Mouse (Mus musculus) C2C12 (cell line): Measurements from ENCODE around the gene Myh1. TPM values are rescaled to one million over a fixed set of nuclear protein-coding genes. Genes with fewer than 3 reads are reported as not detected.

Source experiments
- H3K27me3 ChIP-seq: one replicate; pipeline ENCODE4 v1.6.1; 2011; ENCODE audit not compliant: control insufficient read depth, insufficient read depth, insufficient read length
- H3K36me3 ChIP-seq: one replicate; pipeline ENCODE4 v1.6.1; 2011; ENCODE audit not compliant: control insufficient read depth, insufficient read depth
- H3K4me3 ChIP-seq: one replicate; pipeline ENCODE4 v1.5.1; 2011; ENCODE audit warnings: mild to moderate bottlenecking, control low read depth; ENCODE audit not compliant: poor library complexity, insufficient read depth, severe bottlenecking
- H3K79me2 ChIP-seq: one replicate; pipeline ENCODE4 v1.6.1; 2011; ENCODE audit not compliant: control insufficient read depth, insufficient read depth
- H3K79me3 ChIP-seq: one replicate; pipeline ENCODE4 v1.6.1; 2011; ENCODE audit warnings: low read depth, control low read depth
- H3ac ChIP-seq: one replicate; pipeline ENCODE3; 2011; ENCODE audit warnings: low read depth; ENCODE audit not compliant: control insufficient read depth, insufficient read length
- CEBPB ChIP-seq: IDR thresholded peaks from one replicate; pipeline ENCODE4 v1.6.1; 2011; ENCODE audit warnings: low read depth, mild to moderate bottlenecking, control low read depth, moderate library complexity
- CTCF ChIP-seq: IDR thresholded peaks from one replicate; pipeline ENCODE4 v1.5.1; 2011; ENCODE audit not compliant: control insufficient read depth, insufficient read depth, insufficient read length
- FOSL1 ChIP-seq: IDR thresholded peaks from one replicate; pipeline ENCODE4 v1.8.0; 2011; ENCODE audit warnings: mild to moderate bottlenecking, low read length; ENCODE audit not compliant: poor library complexity, insufficient read depth, severe bottlenecking
- MAX ChIP-seq: IDR thresholded peaks from one replicate; pipeline ENCODE4 v1.6.1; 2011; ENCODE audit warnings: mild to moderate bottlenecking, control low read depth
- MYOD1 ChIP-seq: IDR thresholded peaks from one replicate; pipeline ENCODE4 v1.6.1; 2011; ENCODE audit warnings: low read depth; ENCODE audit not compliant: control insufficient read depth, insufficient read length
- MYOG ChIP-seq: IDR thresholded peaks from one replicate; pipeline ENCODE4 v1.6.1; 2011; ENCODE audit not compliant: control insufficient read depth, insufficient read length; ENCODE audit errors: extremely low read depth
- USF1 ChIP-seq: IDR thresholded peaks from one replicate; pipeline ENCODE4 v1.6.1; 2011; ENCODE audit warnings: low read depth, mild to moderate bottlenecking, control low read depth, moderate library complexity
- polyA plus RNA-seq: library from polyadenylated mRNA; unstranded; fragments of >200 nt; fragmentation: generic; extraction: Trizol; gene quantifications from one replicate; pipeline ENCODE4 v1.2.1, GENCODE M21; 2012; ENCODE audit warnings: missing spikeins

Myh1 gene
- polyA plus RNA-seq, 1 experiment, result 0.02 TPM

GRCm38 (mm10) chr11:67153843-67154242 is 46.0 kb upstream of the Myh1 start:
- Histone ChIP-seq H3K36me3 (no peaks in the 10 kb centered on the region), H3K27me3 (no peaks in the 10 kb centered on the region), H3K79me2 (no peaks in the 10 kb centered on the region), H3K4me3 (no peak overlapping the region), H3K79me3 (no peaks in the 10 kb centered on the region), H3ac (no peak overlapping the region)
- no peak for TF ChIP-seq MYOG
- no peak for TF ChIP-seq MAX
- no peak for TF ChIP-seq MYOD1
- no peak for TF ChIP-seq CEBPB
- TF ChIP-seq USF1, result no peak
- no peak for TF ChIP-seq FOSL1
- TF ChIP-seq CTCF, result no peak

GRCm38 (mm10) chr11:67155650-67156049 is 44.2 kb upstream of the Myh1 start:
- Histone ChIP-seq H3ac (no peak overlapping the region), H3K79me3 (no peaks in the 10 kb centered on the region), H3K36me3 (no peaks in the 10 kb centered on the region), H3K27me3 (no peaks in the 10 kb centered on the region), H3K79me2 (no peaks in the 10 kb centered on the region), H3K4me3 (no peak overlapping the region)
- no peak for TF ChIP-seq MAX
- no peak for TF ChIP-seq CTCF
- TF ChIP-seq USF1, result no peak
- TF ChIP-seq CEBPB, result no peak
- TF ChIP-seq MYOG, result no peak
- TF ChIP-seq FOSL1, result no peak

- no peak for TF ChIP-seq CTCF
- no peak for TF ChIP-seq MYOD1
- no peak for TF ChIP-seq USF1
- no peak for TF ChIP-seq MYOG
- no peak for TF ChIP-seq MAX
- TF ChIP-seq CEBPB, result no peak
- TF ChIP-seq FOSL1, result no peak
- Histone ChIP-seq H3K79me3 (no peaks in the 10 kb centered on the region), H3K79me2 (no peaks in the 10 kb centered on the region), H3ac (no peak overlapping the region), H3K27me3 (no peaks in the 10 kb centered on the region), H3K36me3 (no peaks in the 10 kb centered on the region), H3K4me3 (no peak overlapping the region)
Measured at GRCm38 (mm10) chr11:67160131-67160530, 39.7 kb upstream of the Myh1 start.

GRCm38 (mm10) chr11:67163701-67164100 is 36.2 kb upstream of the Myh1 start:
- Histone ChIP-seq H3K27me3 (no peaks in the 10 kb centered on the region), H3K36me3 (no peaks in the 10 kb centered on the region), H3K79me3 (no peaks in the 10 kb centered on the region), H3K79me2 (no peaks in the 10 kb centered on the region), H3ac (no peak overlapping the region), H3K4me3 (no peak overlapping the region)
- TF ChIP-seq CTCF (no peak), MYOG (no peak), MYOD1 (no peak), USF1 (no peak), MAX (no peak), FOSL1 (no peak), CEBPB (no peak)

GRCm38 (mm10) chr11:67164851-67165250 is 35.0 kb upstream of the Myh1 start:
- Histone ChIP-seq H3ac (no peak overlapping the region), H3K79me3 (no peaks in the 10 kb centered on the region), H3K27me3 (no peaks in the 10 kb centered on the region), H3K4me3 (no peak overlapping the region), H3K79me2 (no peaks in the 10 kb centered on the region), H3K36me3 (no peaks in the 10 kb centered on the region)
- TF ChIP-seq MYOD1 (peak; percentile 9), MAX (no peak)

GRCm38 (mm10) chr11:67169301-67169700 is 30.6 kb upstream of the Myh1 start:
- H3ac ChIP-seq, result no peak overlapping the region
- H3K4me3 ChIP-seq, result no peak overlapping the region
- no peaks in the 10 kb centered on the region for H3K79me3 ChIP-seq
- no peak for TF ChIP-seq MAX
- H3K36me3 ChIP-seq, result no peaks in the 10 kb centered on the region
- H3K79me2 ChIP-seq, result no peaks in the 10 kb centered on the region
- no peaks in the 10 kb centered on the region for H3K27me3 ChIP-seq

- no peak for TF ChIP-seq USF1
- no peak for TF ChIP-seq FOSL1
- TF ChIP-seq MYOD1, result no peak
- no peak for TF ChIP-seq CTCF
- no peak for TF ChIP-seq MYOG
- no peaks in the 10 kb centered on the region for H3K79me2 ChIP-seq
- no peak within 1 kb of the TSS for H3K4me3 ChIP-seq
- no peak within 1 kb of the TSS for H3ac ChIP-seq
- H3K36me3 ChIP-seq, result no peaks in the 10 kb centered on the region
- H3K27me3 ChIP-seq, result no peaks in the 10 kb centered on the region
- no peaks in the 10 kb centered on the region for H3K79me3 ChIP-seq
Measured at GRCm38 (mm10) chr11:67170727-67171126, 29.1 kb upstream of the Myh1 start, which contains the start of gene Myh2. Gene Myh2 (plus strand): TSS chr11:67171027.
